Mouse (Mus musculus): ENCODE data around the gene Aplnr. TPM values are rescaled to one million over a fixed set of nuclear protein-coding genes. Genes with fewer than 3 reads are reported as not detected.

Gene Aplnr
- polyA plus RNA-seq, 1 experiment from 2014 or later, result 84.1 TPM

GRCm38 (mm10) chr2:85135099-85135498 is 926 bp upstream of the Aplnr start:
- no peak overlapping the region for H3K27ac ChIP-seq (ENCODE audit: low read length)
- DNase-seq (ENCODE audit: low spot score) (peak; percentile 11), ATAC-seq (no peak)
- H3K9ac ChIP-seq (replicated peaks; ENCODE audit: low read depth), result no peak overlapping the region
- 0 out of 2 replicates have a peak, but pooled peaks cover 6% of the 10 kb centered on the region for H3K4me1 ChIP-seq (ENCODE audit: insufficient read depth, low read depth, low read length)
- H3K36me3 ChIP-seq (ENCODE audit: insufficient read depth, low read length), result no peaks in the 10 kb centered on the region
- H3K27me3 ChIP-seq (replicated peaks; ENCODE audit: insufficient read depth, low read length), result no peaks in the 10 kb centered on the region
- no peaks in the 10 kb centered on the region for H3K9me3 ChIP-seq (ENCODE audit: low read length)
- H3K4me2 ChIP-seq (replicated peaks; ENCODE audit: low read depth, low read length), result no peak overlapping the region
- 16% methylated on average over 1 of the region's 1 CpGs for WGBS
- TF ChIP-seq EP300 (IDR thresholded peaks at IDR 0.05), result no peak
- H3K4me3 ChIP-seq (ENCODE audit: low read depth, low read length), result no peak overlapping the region

- TF ChIP-seq EP300 (IDR thresholded peaks at IDR 0.05) (no peak), CTCF (IDR thresholded peaks at IDR 0.05) (no peak)
- Histone ChIP-seq H3K9me3 (ENCODE audit: low read length) (no peaks in the 10 kb centered on the region), H3K9ac (replicated peaks; ENCODE audit: low read depth) (0 out of 2 replicates have a peak overlapping the region, but pooled peaks have one; percentile 10), H3K4me3 (ENCODE audit: low read depth, low read length) (peak overlapping the region; percentile 31), H3K4me2 (replicated peaks; ENCODE audit: low read depth, low read length) (peak overlapping the region; percentile 31), H3K4me1 (ENCODE audit: insufficient read depth, low read depth, low read length) (0 out of 2 replicates have a peak, but pooled peaks cover 2% of the 10 kb centered on the region), H3K27ac (ENCODE audit: low read length) (peak overlapping the region; percentile 62), H3K36me3 (ENCODE audit: insufficient read depth, low read length) (no peaks in the 10 kb centered on the region), H3K27me3 (replicated peaks; ENCODE audit: insufficient read depth, low read length) (no peaks in the 10 kb centered on the region)
- DNase-seq (ENCODE audit: low spot score) (no peak), ATAC-seq (no peak)
- WGBS, result 55% methylated on average over 21 of the region's 21 CpGs
Observed at GRCm38 (mm10) chr2:85136831-85137520, 951 bp downstream of the Aplnr start.

- 0 out of 2 replicates have a peak overlapping the region, but pooled peaks have one; percentile 10 for H3K9ac ChIP-seq (replicated peaks; ENCODE audit: low read depth)
- TF ChIP-seq EP300 (IDR thresholded peaks at IDR 0.05) (no peak), CTCF (IDR thresholded peaks at IDR 0.05) (no peak)
- peak overlapping the region; percentile 35 for H3K27ac ChIP-seq (ENCODE audit: low read length)
- no peaks in the 10 kb centered on the region for H3K36me3 ChIP-seq (ENCODE audit: insufficient read depth, low read length)
- 35% methylated on average over 10 of the region's 10 CpGs for whole genome bisulfite sequencing
- DNase-seq (ENCODE audit: low spot score), result peak; percentile 54
- H3K4me3 ChIP-seq (ENCODE audit: low read depth, low read length), result peak overlapping the region; percentile 31
- no peak for ATAC-seq
- no peaks in the 10 kb centered on the region for H3K9me3 ChIP-seq (ENCODE audit: low read length)
- no peaks in the 10 kb centered on the region for H3K4me1 ChIP-seq (ENCODE audit: insufficient read depth, low read depth, low read length)
- H3K27me3 ChIP-seq (replicated peaks; ENCODE audit: insufficient read depth, low read length), result no peaks in the 10 kb centered on the region
- H3K4me2 ChIP-seq (replicated peaks; ENCODE audit: low read depth, low read length), result peak overlapping the region; percentile 31
Observed at GRCm38 (mm10) chr2:85137601-85138140, 1.6 kb downstream of the Aplnr start.

- Histone ChIP-seq H3K4me1 (ENCODE audit: insufficient read depth, low read depth, low read length) (no peaks in the 10 kb centered on the region), H3K4me2 (replicated peaks; ENCODE audit: low read depth, low read length) (peak overlapping the region; percentile 32; the same call in 1 of the 2 replicates), H3K27me3 (replicated peaks; ENCODE audit: insufficient read depth, low read length) (no peaks in the 10 kb centered on the region), H3K9me3 (ENCODE audit: low read length) (no peaks in the 10 kb centered on the region), H3K9ac (replicated peaks; ENCODE audit: low read depth) (0 out of 2 replicates have a peak overlapping the region, but pooled peaks have one; percentile 10), H3K27ac (ENCODE audit: low read length) (peak overlapping the region; percentile 28), H3K4me3 (ENCODE audit: low read depth, low read length) (peak overlapping the region; percentile 31), H3K36me3 (ENCODE audit: insufficient read depth, low read length) (no peaks in the 10 kb centered on the region)
- no peak for DNase-seq (ENCODE audit: low spot score)
- ATAC-seq, result no peak
- 28% methylated on average over 2 of the region's 2 CpGs for WGBS
- no peak for TF ChIP-seq EP300 (IDR thresholded peaks at IDR 0.05)
- TF ChIP-seq CTCF (IDR thresholded peaks at IDR 0.05), result peak; percentile 41; the same call in 1 of the 2 replicates
Observed at GRCm38 (mm10) chr2:85138143-85138542, 2.1 kb downstream of the Aplnr start.

GRCm38 (mm10) chr2:85139393-85139792 is 3.4 kb downstream of the Aplnr start:
- H3K9ac ChIP-seq (replicated peaks; ENCODE audit: low read depth), result 0 out of 2 replicates have a peak overlapping the region, but pooled peaks have one; percentile 29
- peak overlapping the region; percentile 51; the same call in 1 of the 2 replicates for H3K27ac ChIP-seq (ENCODE audit: low read length)
- H3K36me3 ChIP-seq (ENCODE audit: insufficient read depth, low read length), result no peaks in the 10 kb centered on the region
- DNase-seq (ENCODE audit: low spot score) (peak; percentile 16), ATAC-seq (peak; percentile 42)
- no peaks in the 10 kb centered on the region for H3K27me3 ChIP-seq (replicated peaks; ENCODE audit: insufficient read depth, low read length)
- peak overlapping the region; percentile 32 for H3K4me2 ChIP-seq (replicated peaks; ENCODE audit: low read depth, low read length)
- no peaks in the 10 kb centered on the region for H3K4me1 ChIP-seq (ENCODE audit: insufficient read depth, low read depth, low read length)
- no peaks in the 10 kb centered on the region for H3K9me3 ChIP-seq (ENCODE audit: low read length)
- peak overlapping the region; percentile 3; the same call in 1 of the 2 replicates for H3K4me3 ChIP-seq (ENCODE audit: low read depth, low read length)
- WGBS, result 54% methylated on average over 4 of the region's 4 CpGs
- no peak for TF ChIP-seq CTCF (IDR thresholded peaks at IDR 0.05)
- no peak for TF ChIP-seq EP300 (IDR thresholded peaks at IDR 0.05)

GRCm38 (mm10) chr2:85139846-85140245 is 3.8 kb downstream of the Aplnr start:
- DNase-seq (ENCODE audit: low spot score) (no peak), ATAC-seq (no peak)
- peak overlapping the region; percentile 3; the same call in 1 of the 2 replicates for H3K4me3 ChIP-seq (ENCODE audit: low read depth, low read length)
- H3K36me3 ChIP-seq (ENCODE audit: insufficient read depth, low read length), result no peaks in the 10 kb centered on the region
- H3K27me3 ChIP-seq (replicated peaks; ENCODE audit: insufficient read depth, low read length), result no peaks in the 10 kb centered on the region
- no peaks in the 10 kb centered on the region for H3K4me1 ChIP-seq (ENCODE audit: insufficient read depth, low read depth, low read length)
- H3K9ac ChIP-seq (replicated peaks; ENCODE audit: low read depth), result no peak overlapping the region
- no peak overlapping the region for H3K27ac ChIP-seq (ENCODE audit: low read length)
- H3K4me2 ChIP-seq (replicated peaks; ENCODE audit: low read depth, low read length), result peak overlapping the region; percentile 32
- WGBS, result 44% methylated on average over 7 of the region's 7 CpGs
- no peaks in the 10 kb centered on the region for H3K9me3 ChIP-seq (ENCODE audit: low read length)
- TF ChIP-seq CTCF (IDR thresholded peaks at IDR 0.05) (no peak), EP300 (IDR thresholded peaks at IDR 0.05) (no peak)

Measured in lung, postnatal 0 days (tissue).